Mouse (Mus musculus): Measurements from ENCODE around the gene Wwox.

Wwox gene

GRCm38 (mm10) chr8:114468526-114469207 is 29.2 kb downstream of the Wwox start:
- no peak for DNase-seq

GRCm38 (mm10) chr8:114469208-114469590 is 29.7 kb downstream of the Wwox start:
- no peak for DNase-seq

- no peak for DNase-seq
Observed at GRCm38 (mm10) chr8:114473546-114473945, 34.1 kb downstream of the Wwox start.

- no peak for DNase-seq
Observed at GRCm38 (mm10) chr8:114476919-114477318, 37.5 kb downstream of the Wwox start.

GRCm38 (mm10) chr8:114477790-114478189 is 38.3 kb downstream of the Wwox start:
- DNase-seq: no peak

GRCm38 (mm10) chr8:114479749-114480148 is 40.3 kb downstream of the Wwox start:
- DNase-seq: no peak

- DNase-seq: no peak
Observed at GRCm38 (mm10) chr8:114491662-114492160, 52.3 kb downstream of the Wwox start.

GRCm38 (mm10) chr8:114499448-114500144 is 60.1 kb downstream of the Wwox start:
- DNase-seq: peak; percentile 49

- no peak for DNase-seq
Observed at GRCm38 (mm10) chr8:114501906-114502305, 62.5 kb downstream of the Wwox start.

GRCm38 (mm10) chr8:114503196-114503595 is 63.7 kb downstream of the Wwox start:
- DNase-seq: no peak

GRCm38 (mm10) chr8:114504889-114505288 is 65.4 kb downstream of the Wwox start:
- DNase-seq: peak; percentile 60

GRCm38 (mm10) chr8:114505351-114506347 is 66.2 kb downstream of the Wwox start:
- DNase-seq: no peak

- peak; percentile 73 for DNase-seq
Observed at GRCm38 (mm10) chr8:114507404-114507803, 67.9 kb downstream of the Wwox start.

- no peak for DNase-seq
Observed at GRCm38 (mm10) chr8:114510226-114510625, 70.8 kb downstream of the Wwox start.

GRCm38 (mm10) chr8:114512075-114512935 is 72.8 kb downstream of the Wwox start:
- DNase-seq: no peak

GRCm38 (mm10) chr8:114514692-114515091 is 75.2 kb downstream of the Wwox start:
- peak; percentile 41 for DNase-seq

- DNase-seq: no peak
Observed at GRCm38 (mm10) chr8:114523061-114523460, 83.6 kb downstream of the Wwox start.

GRCm38 (mm10) chr8:114526626-114527267 is 87.3 kb downstream of the Wwox start:
- no peak for DNase-seq

GRCm38 (mm10) chr8:114527648-114528221 is 88.3 kb downstream of the Wwox start:
- peak; percentile 43 for DNase-seq

GRCm38 (mm10) chr8:114529581-114529980 is 90.1 kb downstream of the Wwox start:
- DNase-seq: no peak

GRCm38 (mm10) chr8:114536201-114536600 is 96.7 kb downstream of the Wwox start:
- no peak for DNase-seq
